Mouse (Mus musculus) cerebellum, adult 11-12 months (tissue): Measurements from ENCODE around the gene Cacna1a.
A peak's percentile ranks its signal among the peaks of the same experiment; 100 is the strongest.

ENCODE experiments used
- DNase-seq: peaks from one replicate; pipeline ENCODE4 v3.0.0; 2022

The Cacna1a gene

DNA sequence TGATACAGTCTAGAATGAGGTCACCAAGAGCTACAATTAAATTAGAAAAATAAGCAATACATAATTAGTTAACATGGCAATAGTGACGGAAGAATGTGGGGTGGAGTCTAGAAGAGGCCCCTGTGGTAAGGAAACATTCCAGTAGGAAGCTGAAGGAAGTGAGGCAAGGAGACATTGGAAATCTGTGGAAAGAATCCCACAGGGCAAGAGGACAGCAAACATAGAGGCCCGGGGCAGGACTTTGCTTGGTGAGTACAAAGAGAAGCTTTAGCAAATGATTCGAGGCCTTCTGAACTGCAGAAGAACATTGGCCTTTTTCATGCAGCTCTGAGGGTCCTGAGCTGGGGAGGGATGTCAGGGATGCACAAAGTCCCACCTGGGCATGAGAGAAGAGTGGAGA, at the start of gene Cacna1a:
Cacna1a (plus strand) TSS at position 166 of the 400 bp plus-strand sequence.
- DNase-seq, result no peak

DNA sequence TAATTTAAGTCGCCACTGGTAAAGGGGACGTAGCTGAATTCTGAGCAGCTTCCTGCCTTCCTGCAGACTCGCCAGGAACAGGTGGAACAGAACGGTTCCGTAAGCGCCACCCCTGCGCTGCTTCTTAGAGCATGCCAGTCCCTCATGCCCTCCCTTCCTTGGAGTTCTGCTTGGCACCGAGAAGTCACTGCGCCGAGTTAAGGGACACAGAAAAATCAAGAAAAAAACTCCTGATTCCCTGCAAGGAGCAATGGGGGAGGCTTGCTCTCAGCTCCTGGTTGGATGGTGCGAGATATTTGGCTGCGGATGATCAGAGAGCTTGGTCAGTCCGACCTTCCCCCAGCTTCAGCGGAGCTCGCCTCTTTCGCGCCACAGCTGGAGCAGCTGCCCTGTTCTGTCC, 49.7 kb upstream of the Cacna1a start:
- peak; percentile 80 for DNase-seq

DNA sequence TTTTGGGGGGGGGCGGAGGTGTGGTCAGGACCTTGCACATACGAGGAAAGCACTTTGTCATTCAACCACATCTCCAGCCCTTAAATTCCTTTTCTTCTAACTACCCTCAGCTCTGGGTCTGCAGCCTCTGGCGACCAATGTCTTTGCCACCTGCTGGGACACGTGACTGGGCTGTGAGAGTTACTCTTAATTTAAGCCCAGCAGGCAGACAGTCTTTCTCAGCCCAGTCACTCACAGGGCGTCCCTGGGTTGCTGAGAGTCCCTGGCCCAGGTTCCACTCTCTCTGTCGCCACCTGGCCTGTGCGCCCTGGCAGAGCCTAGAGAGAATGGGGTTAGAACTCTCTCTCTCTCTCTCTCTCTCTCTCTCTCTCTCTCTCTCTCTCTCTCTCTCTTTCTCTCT, 48.9 kb upstream of the Cacna1a start:
- peak; percentile 85 for DNase-seq

DNA sequence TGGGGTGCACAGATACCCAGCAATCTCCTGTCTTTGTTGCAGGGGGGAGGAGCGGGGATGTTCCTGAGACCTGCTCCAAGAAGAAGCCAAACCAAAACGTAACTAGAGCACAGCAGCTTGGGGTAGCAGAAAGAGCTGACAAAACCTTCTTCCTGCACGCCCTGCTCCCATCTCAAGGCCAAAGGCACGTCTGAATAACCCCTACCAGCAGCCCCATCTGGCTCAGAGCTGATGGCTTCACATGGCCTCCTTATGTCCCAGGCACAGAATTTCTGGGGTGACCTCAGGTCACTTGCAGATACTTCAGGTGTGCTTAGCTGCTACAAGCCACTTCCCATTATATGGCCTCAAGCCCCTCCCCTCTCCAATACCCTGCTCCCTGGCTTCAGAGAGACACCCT, 48.4 kb upstream of the Cacna1a start:
- DNase-seq, result peak; percentile 81

DNA sequence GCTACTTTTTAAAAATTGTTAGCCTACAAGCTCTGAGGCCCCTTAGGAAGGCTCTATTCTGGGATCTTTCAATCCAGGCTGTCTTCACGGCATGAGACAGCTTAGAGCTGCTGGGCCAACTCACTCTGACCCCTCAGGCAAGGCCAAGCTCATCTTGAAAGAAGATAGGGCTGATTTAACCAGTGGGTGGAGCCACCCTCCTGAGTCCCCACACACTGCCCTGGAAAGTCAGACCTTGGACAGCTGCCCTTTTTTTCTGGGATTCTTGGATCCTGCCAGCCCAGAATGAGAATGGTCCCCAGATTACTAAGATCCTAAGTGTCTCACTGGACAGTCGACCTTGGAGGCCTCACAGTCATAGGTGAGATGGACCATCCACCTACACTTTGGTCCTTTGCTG, 47.6 kb upstream of the Cacna1a start:
- peak; percentile 72 for DNase-seq

DNA sequence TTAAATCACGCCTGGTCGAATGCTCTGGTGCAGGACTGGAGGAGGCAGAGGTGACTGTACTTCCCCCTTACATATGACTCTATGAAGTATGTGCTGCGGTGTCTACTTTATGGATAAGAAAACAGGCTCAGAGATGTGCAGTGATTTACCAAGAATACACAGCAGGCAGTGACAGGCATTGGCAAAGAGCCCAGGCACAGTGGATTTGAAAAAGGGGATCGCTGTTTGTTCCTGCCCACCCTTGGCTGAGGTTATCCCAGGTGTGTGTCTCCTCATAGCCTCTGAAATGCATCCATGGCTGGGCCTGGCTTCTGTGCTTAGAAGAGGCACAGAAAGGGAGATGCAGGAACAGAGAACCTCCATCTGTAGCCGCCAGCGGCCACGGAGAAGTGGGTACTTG, 42.7 kb upstream of the Cacna1a start:
- no peak for DNase-seq

DNA sequence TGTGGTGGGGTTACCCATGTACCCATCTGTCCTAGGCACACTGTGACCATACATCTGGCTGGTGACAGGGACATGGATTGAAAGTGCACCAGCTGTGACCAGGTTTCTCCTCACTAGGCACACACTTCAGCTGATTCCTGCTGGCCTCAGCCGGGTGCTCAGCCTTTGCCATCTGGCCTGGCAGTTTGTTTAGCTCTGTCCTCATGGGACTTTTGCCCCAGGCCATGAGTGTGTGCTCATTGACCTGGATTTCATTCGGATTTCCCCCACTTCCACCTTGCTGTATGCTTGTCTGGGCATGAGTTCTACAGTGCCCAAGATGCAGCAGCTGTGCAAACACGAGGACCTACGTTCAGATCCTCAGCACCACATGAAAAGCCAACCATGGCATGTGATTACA, 41.8 kb upstream of the Cacna1a start:
- no peak for DNase-seq

DNA sequence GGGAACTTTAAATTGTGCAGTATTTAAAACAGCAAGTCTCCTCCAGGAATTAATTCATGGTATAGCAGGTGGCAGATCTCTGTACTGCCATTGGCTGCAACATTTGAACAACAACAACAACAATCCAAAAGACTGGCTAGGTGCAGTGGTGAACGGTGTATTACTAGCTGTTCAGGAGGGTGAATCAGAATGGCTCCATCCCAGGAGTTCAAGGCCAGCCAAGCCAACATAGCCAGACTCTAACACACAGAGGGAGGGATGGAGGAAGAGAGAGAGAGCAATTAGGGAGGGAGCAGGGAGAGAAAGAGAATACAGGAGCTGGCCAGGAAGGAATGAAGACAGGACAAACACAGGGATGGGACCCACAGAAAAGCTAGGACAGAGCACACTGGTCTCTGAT, 38.7 kb upstream of the Cacna1a start:
- DNase-seq, result no peak

DNA sequence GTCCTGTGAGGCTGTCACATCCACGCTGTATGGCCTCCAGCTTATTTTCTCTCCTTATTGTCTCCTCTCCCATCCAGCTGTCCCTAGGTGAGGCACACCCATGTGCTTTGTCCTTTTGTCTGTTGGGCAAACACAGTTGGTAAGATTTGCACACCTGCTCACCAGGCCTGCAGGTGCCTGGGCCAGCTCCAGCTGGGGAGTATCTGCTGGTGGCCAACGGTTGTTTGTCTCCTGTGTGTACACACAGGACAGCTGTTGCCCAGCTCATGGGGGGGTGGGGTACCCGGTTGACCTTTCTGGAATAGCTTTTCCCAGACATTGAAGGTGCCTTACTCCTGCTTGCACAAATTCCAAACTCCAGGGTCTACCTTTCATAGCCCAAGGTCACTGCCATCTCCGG, 37.3 kb upstream of the Cacna1a start:
- no peak for DNase-seq

DNA sequence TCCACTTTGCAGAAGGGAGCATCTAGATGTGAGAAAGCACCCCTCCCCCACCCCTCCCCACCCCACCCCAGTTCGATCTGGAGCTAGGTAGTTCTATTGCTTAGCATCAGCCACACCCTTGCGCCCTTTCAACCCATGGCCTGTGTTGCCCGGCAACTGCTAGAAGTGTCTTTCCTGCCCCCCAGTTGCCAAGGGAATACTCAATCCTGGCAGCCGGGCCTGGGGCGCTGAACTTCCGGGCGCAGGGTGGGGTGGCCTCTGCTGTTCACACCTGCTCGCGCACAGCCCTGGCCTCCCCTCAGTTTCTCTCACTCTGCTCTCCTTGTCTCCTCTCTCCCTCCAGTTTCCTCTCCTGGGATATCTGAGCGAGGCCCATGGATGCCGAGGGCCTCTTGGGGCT, 31.8 kb upstream of the Cacna1a start:
- no peak for DNase-seq

DNA sequence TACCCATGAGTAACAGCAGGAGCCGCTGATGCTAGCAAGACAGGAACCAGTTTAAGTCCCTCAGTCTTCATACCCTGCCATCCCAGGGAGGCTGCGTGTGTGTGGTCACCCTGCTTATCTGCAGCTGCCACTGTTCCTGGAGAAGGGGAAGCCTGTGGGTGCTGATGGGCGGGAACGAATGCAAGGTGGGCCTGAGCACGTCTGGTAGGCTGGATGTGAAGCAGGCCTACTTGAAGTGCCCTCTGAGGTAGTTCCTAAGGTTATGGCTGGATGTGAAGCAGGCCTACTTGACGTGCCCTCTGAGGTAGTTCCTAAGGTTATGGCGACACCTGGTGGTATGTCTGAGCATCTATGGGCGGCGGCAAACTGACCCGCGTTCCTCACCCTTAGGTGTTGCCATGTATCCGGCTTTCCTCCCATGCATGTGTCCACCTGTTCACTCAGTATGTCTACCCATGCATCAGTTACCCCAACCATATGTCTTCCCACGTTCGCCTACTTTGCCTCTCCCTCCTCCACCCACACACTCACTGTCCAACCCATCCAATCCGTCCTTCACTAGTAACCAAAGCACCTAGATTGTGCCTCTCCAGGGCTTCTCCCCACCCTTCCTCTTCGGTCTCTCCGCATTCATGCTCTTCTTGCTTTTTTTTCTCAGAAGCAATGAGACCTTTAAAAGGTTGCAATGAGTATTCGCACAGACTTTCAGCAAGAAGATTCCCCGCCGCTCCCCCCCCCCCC, 30.4 kb upstream of the Cacna1a start:
- peak; percentile 87 for DNase-seq

DNA sequence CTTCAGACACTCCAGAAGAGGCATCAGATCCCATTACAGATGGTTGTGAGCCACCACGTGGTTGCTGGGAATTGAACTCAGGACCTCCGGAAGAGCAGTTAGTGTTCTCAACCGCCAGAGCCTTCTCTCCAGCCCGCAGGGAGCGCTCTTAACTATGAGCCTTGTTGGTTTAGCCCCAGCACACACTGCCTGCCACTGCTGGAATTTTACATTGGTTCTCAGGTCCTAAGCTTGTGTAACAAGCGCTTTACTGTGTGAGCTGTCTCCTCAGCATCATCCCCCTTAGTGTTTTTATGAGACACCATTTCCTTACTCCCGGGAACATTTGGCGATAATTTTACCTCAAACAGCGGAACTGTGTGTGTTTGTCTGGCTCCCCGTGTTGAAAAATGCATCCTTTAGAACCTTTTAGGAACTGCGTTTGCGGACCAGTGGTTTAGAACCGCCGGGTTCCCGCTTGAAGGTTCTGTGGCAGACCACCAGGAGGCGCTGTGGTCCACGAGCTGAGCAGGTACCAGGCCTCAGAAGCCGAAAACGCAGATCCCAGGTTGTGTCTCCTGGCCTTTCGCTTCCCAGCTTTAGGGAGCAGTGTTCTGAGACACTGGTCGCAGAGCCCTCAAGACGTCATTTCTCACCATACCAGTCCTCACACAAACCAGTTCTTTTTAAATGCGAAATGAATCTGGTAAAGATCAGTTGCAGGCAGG, 24.7 kb upstream of the Cacna1a start:
- peak; percentile 83 for DNase-seq

DNA sequence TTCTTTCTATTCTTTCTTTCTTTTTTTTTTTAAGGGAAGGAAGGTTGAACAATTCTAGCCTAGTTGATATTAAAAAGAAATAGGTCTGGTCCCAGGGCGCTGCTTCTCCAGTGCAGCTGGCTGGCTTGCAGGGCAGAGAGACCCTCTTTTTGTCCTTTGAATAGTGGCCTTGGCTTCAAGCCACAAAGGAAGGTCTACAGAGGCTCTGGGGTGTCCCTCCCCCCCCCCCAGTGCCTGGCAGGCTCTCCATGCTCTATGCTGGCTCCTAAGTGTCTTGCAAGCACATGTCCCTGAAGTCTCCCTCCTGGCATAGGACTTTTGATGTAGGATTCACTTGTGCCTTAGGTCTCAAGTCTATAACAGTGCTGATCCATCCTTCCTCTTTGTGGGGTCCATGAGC, 23.0 kb upstream of the Cacna1a start:
- no peak for DNase-seq

DNA sequence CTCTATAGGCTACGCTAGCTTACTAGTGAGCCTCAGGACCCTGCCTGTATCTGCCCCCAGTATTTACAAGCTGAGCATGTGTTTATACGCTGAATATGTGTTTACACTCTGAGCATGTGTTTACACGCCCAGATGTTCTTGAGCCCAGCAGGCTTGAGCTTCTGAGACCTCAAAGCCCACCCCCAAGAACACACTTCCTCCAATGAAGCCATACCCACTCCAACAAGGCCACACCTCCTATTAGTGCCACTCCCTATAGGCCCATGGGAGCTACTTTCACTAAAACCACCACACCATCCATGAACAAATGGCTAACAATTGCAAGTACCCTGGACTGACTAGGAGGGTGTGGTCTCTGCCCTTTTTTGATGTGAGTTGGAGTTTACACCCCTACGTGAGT, 17.3 kb upstream of the Cacna1a start:
- DNase-seq, result no peak

DNA sequence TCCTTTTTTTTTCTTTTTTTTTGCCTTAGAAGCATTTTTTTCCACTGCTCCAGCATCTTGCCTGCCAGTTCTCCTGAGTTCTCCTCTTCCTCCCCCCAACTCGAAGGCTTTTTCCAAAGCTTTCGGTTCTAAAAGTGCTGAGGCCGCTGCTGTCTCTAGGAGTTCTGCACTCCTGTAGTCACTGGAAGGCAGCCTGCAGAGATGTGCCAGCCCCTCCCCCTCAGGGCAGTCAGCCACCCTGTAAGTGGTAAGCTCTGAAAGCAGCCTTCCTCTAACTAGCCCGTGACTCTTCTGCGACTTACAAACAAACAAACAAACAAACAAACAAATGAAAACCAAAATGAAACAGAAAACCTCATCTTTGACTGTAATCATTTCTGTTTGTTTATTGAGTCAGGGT, 13.2 kb upstream of the Cacna1a start:
- DNase-seq, result no peak

DNA sequence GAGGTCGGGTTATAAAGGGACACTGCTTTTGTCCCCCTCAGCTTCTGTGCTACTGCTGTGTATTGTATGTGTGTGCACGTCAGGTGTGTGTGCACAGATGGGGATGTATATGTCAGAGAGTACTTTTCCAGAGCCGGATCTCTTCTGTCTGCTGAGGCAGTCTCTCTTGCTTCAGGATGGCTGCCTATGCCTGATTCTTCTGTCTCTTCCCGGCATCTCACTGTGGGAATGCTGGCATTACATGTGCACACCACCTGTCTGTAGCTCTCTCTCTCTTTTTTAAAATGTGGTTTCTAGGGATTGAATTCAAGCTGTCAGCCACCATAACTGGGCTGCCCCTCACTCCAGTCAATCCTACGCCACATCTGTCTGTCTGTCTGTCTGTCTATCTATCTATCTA, 12.4 kb upstream of the Cacna1a start:
- no peak for DNase-seq

DNA sequence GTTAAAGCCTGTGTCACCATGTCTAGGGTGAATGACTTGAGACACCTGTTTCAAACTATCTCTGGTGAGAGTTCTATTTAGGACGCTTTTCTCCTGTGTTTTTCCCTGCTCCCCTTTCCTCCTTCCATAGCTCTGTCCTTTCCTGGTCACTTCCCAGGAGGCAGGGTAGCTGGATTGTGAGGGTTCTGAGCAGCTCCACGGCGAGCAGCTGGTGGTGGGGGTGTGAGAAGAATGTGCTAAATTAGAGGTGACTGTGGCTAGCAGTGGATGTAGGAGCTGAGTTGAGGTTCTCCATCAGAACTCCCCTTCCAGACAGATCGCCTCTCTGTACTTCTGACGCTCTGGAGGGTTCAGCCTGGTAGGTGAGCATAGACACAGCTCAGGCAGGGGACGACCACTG, 11.7 kb upstream of the Cacna1a start:
- DNase-seq, result no peak

DNA sequence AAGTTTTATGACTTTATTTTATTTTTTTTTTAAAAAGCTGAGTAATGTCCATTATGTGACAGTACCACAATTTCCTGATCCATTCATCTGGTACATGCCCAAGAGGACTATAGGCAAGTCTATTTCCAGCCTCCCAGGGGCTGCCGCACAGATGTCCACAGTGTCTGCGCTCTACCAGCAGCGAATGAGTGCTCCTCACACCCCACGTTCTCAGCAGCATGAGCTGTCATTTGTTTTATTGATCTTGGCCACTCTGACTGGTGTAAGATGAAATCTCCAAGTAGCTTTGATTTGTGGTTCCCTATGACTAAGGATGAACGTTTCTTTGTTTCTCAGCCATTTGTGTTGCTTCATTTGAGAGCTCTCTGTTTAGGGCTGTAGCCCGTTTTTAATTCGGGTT, 6.6 kb upstream of the Cacna1a start:
- no peak for DNase-seq

DNA sequence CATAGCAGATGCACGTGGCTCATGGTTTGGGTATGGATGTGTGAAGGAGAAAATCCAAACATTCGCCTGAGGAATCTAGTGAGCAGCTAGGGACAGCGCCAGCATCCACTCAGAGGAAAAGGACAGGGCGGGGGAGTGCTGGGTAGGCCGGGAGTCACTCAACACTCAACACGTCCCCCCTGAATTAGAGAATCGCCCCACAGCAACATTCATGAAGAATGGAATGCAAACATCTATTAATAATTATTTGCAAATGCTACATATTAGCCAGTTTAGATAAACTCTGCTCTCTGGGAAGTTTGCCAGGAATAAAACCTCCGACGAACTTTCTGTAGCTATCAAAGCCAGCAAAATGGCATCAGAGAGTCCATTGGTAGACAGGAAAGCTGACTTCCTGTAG, 533 bp downstream of the Cacna1a start:
- DNase-seq, result no peak

DNA sequence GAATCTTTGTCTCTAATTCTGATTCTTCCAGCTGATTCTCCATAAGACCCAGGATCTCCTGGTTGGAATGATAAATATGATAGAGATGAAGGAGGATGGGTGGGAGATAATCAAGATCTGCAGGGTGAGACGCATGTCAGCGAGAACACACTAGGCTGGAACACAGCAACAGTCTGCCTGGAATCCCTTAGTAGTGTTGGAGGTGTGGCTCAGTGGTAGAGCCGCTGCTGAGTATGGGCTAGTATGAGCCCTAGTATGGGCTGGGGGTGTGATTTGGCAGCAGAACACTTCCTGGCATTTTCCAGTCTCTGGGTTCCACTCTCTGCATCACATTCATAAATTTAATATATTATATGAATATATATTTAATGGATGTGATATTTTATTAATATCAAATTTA, 933 bp downstream of the Cacna1a start:
- no peak for DNase-seq

DNA sequence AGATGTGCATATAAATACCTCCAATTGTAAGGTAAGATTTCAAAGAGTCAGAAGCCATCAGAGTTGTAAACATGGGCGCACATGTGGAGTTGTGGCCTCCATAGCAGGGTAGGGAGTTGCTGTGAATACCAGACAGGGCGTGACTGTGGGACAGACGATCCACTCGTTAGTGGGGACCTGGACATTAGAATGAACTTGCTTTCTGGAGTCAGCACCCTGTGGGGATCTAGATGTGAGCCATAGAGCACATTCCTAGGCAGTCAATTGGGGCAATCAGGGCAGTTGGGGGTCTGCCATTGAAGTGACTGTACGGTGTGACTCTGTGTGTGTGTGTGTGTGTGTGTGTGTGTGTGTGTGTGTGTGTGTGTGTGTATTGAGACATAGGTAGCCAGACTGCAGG, 3.4 kb downstream of the Cacna1a start:
- no peak for DNase-seq

DNA sequence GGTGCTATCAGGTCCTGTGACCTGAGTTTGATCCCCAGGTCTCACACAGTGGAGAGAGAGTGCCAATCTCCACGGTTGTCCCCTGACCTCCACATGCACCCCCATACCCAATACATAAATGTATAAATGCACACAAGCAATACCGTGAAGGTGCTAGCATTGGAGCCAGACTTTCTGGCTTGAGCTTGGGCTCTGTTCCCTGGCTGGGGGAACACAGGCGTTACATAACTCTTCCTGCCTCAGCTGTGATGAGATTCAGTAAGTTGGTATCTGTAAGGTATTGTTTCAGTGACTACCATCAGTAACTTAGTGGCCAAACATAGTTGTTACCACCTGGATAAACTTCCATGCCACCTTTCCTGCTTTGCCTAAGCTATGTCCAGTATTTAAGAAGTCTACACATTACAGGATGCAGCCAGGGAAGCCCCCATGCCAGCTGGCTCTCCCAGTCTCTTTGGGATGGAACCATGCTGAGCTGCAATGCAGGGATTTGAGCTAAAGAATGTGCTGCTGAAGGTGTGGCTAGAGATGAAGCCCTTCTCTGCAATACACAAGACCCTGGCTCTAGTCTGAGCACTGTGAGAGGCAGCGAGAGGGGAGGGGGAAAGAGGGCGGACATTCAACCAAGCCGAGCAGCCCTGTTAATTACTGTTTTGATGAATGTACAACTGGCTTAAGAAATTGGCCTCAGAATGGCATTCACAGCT, 7.7 kb downstream of the Cacna1a start:
- peak; percentile 46 for DNase-seq

DNA sequence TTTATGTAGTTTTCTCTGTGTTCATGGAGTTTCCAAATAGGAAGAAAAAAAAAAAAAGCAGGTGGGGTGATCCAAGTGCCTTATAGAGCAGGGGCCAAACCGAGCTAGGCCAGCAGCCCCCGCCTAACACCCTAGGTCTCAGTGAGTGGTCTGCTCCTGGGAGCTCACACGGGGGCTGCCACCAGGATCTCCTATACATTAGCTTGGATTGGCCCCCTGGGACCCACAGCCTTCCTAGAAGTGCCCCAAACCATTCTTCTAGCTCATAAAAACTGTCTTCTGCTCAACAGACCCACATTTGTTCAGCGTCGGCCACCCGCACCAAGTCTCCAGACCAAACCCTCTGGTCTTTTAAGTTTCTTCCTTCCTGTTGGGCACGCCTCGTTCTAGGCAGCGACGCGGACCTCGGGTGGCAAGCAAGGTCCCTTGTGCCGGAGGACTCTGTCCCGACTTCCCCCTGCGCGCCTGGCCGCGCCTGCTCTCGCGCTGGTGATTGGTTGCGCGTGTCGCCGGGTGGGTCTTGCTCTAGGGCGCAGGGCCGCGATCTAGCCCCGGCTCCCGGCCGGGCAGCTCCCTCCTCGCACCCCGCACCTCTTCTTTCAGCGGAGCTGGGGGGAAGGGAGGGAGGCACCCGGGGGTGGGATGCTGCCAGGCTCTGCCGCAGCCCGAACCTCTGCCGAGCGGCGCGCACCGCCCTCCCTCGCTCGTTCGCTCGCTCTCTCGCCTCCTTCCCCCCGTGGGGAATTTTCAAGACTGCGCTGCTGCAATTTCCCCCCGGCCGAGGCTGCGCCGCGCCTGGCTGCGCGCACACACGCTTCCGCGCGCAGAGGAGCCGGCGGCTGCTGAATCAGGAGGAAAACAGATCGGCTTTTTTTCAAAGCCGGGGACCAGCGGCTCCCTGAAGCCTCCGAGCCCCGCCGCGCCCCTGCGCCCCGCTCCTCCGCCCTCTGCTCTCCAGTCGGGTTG, 25.9 kb downstream of the Cacna1a start:
- peak; percentile 82 for DNase-seq
